16 mouse cellular contexts compared by ENCODE assay signal in genomic region chrX:159795603-159796002, GRCm38 (mm10).
"Had no signal": no experiment of that assay in that cellular context is flagged by ENCODE, and none has a peak within 500 bp of the region (broad histone marks: within the 10 kb centered on the region; RNA-seq: fewer than 3 reads in every experiment).

No protein-coding gene starts in this region.

- H3K4me2 ChIP-seq: neural tube, embryonic 13.5 days; neural tube, embryonic 15.5 days; stomach, embryonic 15.5 days had no signal

- H3K4me3 ChIP-seq: neural tube, embryonic 13.5 days; neural tube, embryonic 15.5 days; stomach, embryonic 15.5 days had no signal

- H3K27ac ChIP-seq: neural tube, embryonic 13.5 days; neural tube, embryonic 15.5 days; stomach, embryonic 15.5 days; stomach, postnatal 0 days had no signal

- H3K9ac ChIP-seq: neural tube, embryonic 13.5 days; neural tube, embryonic 15.5 days; stomach, embryonic 15.5 days had no signal

- H3K27me3 ChIP-seq: stomach, embryonic 15.5 days had no signal

- H3K9me3 ChIP-seq: neural tube, embryonic 13.5 days; neural tube, embryonic 15.5 days; stomach, embryonic 15.5 days had no signal

- H3K36me3 ChIP-seq: neural tube, embryonic 13.5 days; neural tube, embryonic 15.5 days; stomach, embryonic 15.5 days had no signal

- H3K4me1 ChIP-seq: neural tube, embryonic 13.5 days; neural tube, embryonic 15.5 days; stomach, embryonic 15.5 days had no signal

- DNase-seq: retina, postnatal 1 day; right cerebral cortex, adult 18-20 months; right cerebral cortex, postnatal 14 days; right cerebral cortex, postnatal 25 days; right cerebral cortex, postnatal 4 days; spleen, adult 18-20 months; thymus, adult 18-20 months; thymus, adult 2 months; thymus, postnatal 14 days; thymus, postnatal 25 days; thymus, postnatal 36 days; thymus, postnatal 4 days had no signal
